Comparison of ENCODE assay signal across 1 mouse cellular context in genomic region chr11:72311355-72312001, GRCm38 (mm10).
TF ChIP-seq lines count a peak whose summit lies in the region.

No protein-coding gene starts in this region.

TF ChIP-seq in MEL, 35 proteins besides CTCF, POLR2A, EP300 and RAD21:
- TF ChIP-seq POLR2AphosphoS2 (IDR thresholded peaks at IDR 0.05; ENCODE audit: low read length) (no peak), CHD1 (IDR thresholded peaks at IDR 0.05; ENCODE audit: low read depth, low read length) (no peak), USF1 (IDR thresholded peaks at IDR 0.05; ENCODE audit: low read depth, low read length) (no peak), ELF1 (IDR thresholded peaks at IDR 0.05; ENCODE audit: low read depth, low read length) (no peak), E2F4 (IDR thresholded peaks at IDR 0.05; ENCODE audit: borderline replicate concordance, low read depth, low read length) (no peak), MAZ (IDR thresholded peaks at IDR 0.05; ENCODE audit: low read depth, low read length) (no peak), ZNF384 (IDR thresholded peaks at IDR 0.05; ENCODE audit: low read depth, low read length) (no peak), ZC3H11A (IDR thresholded peaks at IDR 0.05; ENCODE audit: low read depth, low read length) (no peak), ZMIZ1 (IDR thresholded peaks at IDR 0.05; ENCODE audit: low read depth, low read length) (no peak), SMC3 (IDR thresholded peaks at IDR 0.05; ENCODE audit: low read depth, low read length) (no peak), MAFK (IDR thresholded peaks at IDR 0.05; ENCODE audit: borderline replicate concordance, low read depth, low read length) (no peak), HCFC1 (IDR thresholded peaks at IDR 0.05; ENCODE audit: low read depth, low read length) (no peak), TBP (IDR thresholded peaks at IDR 0.05; ENCODE audit: low read depth, low read length) (no peak), GATA1 (IDR thresholded peaks at IDR 0.05; ENCODE audit: low read depth, low read length) (no peak), MAX (IDR thresholded peaks at IDR 0.05; ENCODE audit: low read length) (no peak), GABPA (IDR thresholded peaks at IDR 0.05; ENCODE audit: low read depth, low read length) (no peak), JUND (IDR thresholded peaks at IDR 0.05; ENCODE audit: low read depth, low read length) (no peak), NRF1 (IDR thresholded peaks at IDR 0.05; ENCODE audit: insufficient read depth, low read depth, low read length, poor library complexity, severe bottlenecking) (no peak)
